In genomic region chr16:33879031-33879430, GRCm38 (mm10) we compare ENCODE assay signal across 15 mouse cellular contexts. TPM values are rescaled to one million over a fixed set of nuclear protein-coding genes. Genes with fewer than 3 reads are reported as not detected.
A peak's percentile ranks its signal among the peaks of the same experiment; 100 is the strongest.
DNase-seq lines count a peak whose midpoint lies in the region; ATAC-seq and TF ChIP-seq lines count a peak whose summit lies in the region.
"Had no signal": no experiment of that assay in that cellular context is flagged by ENCODE, and none has a peak within 500 bp of the region (broad histone marks: within the 10 kb centered on the region; RNA-seq: fewer than 3 reads in every experiment).

No protein-coding gene starts in this region.

- no peak for DNase-seq in kidney, postnatal 25 days
- DNase-seq in ES-CJ7 (ENCODE audit: low read depth, low spot score) = peak; percentile 54
- DNase-seq in cerebellum, postnatal 14 days = no peak
- DNase-seq: adrenal gland, postnatal 25 days; embryo, embryonic 11 days; kidney, adult 2 months; thymus, adult 18-20 months had no signal

- no peak overlapping the region for H3K4me3 ChIP-seq in kidney, embryonic 16.5 days (ENCODE audit: low read length)
- H3K4me3 ChIP-seq in bone marrow macrophage, adult 2 months (ENCODE audit: insufficient read depth, low read length) = no peak overlapping the region
- no peak overlapping the region for H3K4me3 ChIP-seq in stomach, embryonic 14.5 days (ENCODE audit: low read depth, low read length)
- no peak overlapping the region for H3K4me3 ChIP-seq in forebrain, embryonic 13.5 days
- H3K4me3 ChIP-seq: forebrain, embryonic 10.5 days; heart, embryonic 10.5 days; limb, embryonic 13.5 days had no signal

- TF ChIP-seq POLR2A in bone marrow macrophage, adult 2 months (IDR thresholded peaks at IDR 0.05; ENCODE audit: borderline replicate concordance, low read depth, low read length) = no peak

- H3K36me3 ChIP-seq in kidney, embryonic 16.5 days (ENCODE audit: insufficient read depth, low read length) = peaks cover 7% of the 10 kb centered on the region; the same call in 1 of the 2 replicates
- peaks cover 5% of the 10 kb centered on the region; the same call in 1 of the 2 replicates for H3K36me3 ChIP-seq in stomach, embryonic 14.5 days (ENCODE audit: control insufficient read depth, insufficient read depth, low read length)
- H3K36me3 ChIP-seq in forebrain, embryonic 13.5 days (ENCODE audit: poor library complexity, severe bottlenecking) = no peaks in the 10 kb centered on the region

- H3K27me3 ChIP-seq in kidney, embryonic 16.5 days (ENCODE audit: insufficient read depth, low read length) = no peaks in the 10 kb centered on the region
- no peaks in the 10 kb centered on the region for H3K27me3 ChIP-seq in stomach, embryonic 14.5 days (ENCODE audit: control insufficient read depth, insufficient read depth, low read length)
- H3K27me3 ChIP-seq in forebrain, embryonic 13.5 days = no peaks in the 10 kb centered on the region
- H3K27me3 ChIP-seq: limb, embryonic 13.5 days had no signal

- H3K27ac ChIP-seq in kidney, embryonic 16.5 days (ENCODE audit: low read length) = no peak overlapping the region
- peak overlapping the region; percentile 22; the same call in 1 of the 2 replicates for H3K27ac ChIP-seq in bone marrow macrophage, adult 2 months (ENCODE audit: insufficient read depth, low read depth, low read length)
- peak overlapping the region; percentile 79; the same call in 1 of the 2 replicates for H3K27ac ChIP-seq in stomach, embryonic 14.5 days (ENCODE audit: low read length)
- H3K27ac ChIP-seq in forebrain, embryonic 13.5 days = no peak overlapping the region
- H3K27ac ChIP-seq: forebrain, embryonic 10.5 days had no signal

- peaks cover 28% of the 10 kb centered on the region for H3K4me1 ChIP-seq in kidney, embryonic 16.5 days (ENCODE audit: insufficient read depth, low read length)
- H3K4me1 ChIP-seq in bone marrow macrophage, adult 2 months (ENCODE audit: control insufficient read depth, insufficient read depth, low read length) = peaks cover 42% of the 10 kb centered on the region
- H3K4me1 ChIP-seq in stomach, embryonic 14.5 days (ENCODE audit: control insufficient read depth, insufficient read depth, low read length) = peaks cover 33% of the 10 kb centered on the region
- peaks cover 39% of the 10 kb centered on the region for H3K4me1 ChIP-seq in forebrain, embryonic 13.5 days

- no peaks in the 10 kb centered on the region for H3K9me3 ChIP-seq in kidney, embryonic 16.5 days (ENCODE audit: low read length)
- H3K9me3 ChIP-seq in stomach, embryonic 14.5 days (ENCODE audit: control insufficient read depth, low read depth, low read length) = no peaks in the 10 kb centered on the region
- H3K9me3 ChIP-seq in forebrain, embryonic 13.5 days (replicated peaks) = no peaks in the 10 kb centered on the region
- H3K9me3 ChIP-seq: forebrain, embryonic 10.5 days; heart, embryonic 10.5 days; limb, embryonic 13.5 days had no signal

- 45% methylated on average over 6 of the region's 6 CpGs for WGBS in kidney, embryonic 16.5 days
- 49% methylated on average over 6 of the region's 6 CpGs for WGBS in stomach, embryonic 14.5 days
- WGBS in forebrain, embryonic 13.5 days = 76% methylated on average over 6 of the region's 6 CpGs

- peak; percentile 18; the same call in 1 of the 2 replicates for ATAC-seq in kidney, embryonic 16.5 days (ENCODE audit: low FRiP score, low TSS enrichment)
- no peak for ATAC-seq in stomach, embryonic 14.5 days (ENCODE audit: insufficient number of reproducible peaks, insufficient read depth, low FRiP score, low read depth)
- no peak for ATAC-seq in forebrain, embryonic 13.5 days

- H3K4me2 ChIP-seq in kidney, embryonic 16.5 days (replicated peaks; ENCODE audit: low read depth, low read length) = no peak overlapping the region
- no peak overlapping the region for H3K4me2 ChIP-seq in stomach, embryonic 14.5 days (replicated peaks; ENCODE audit: low read depth, low read length)
- H3K4me2 ChIP-seq in forebrain, embryonic 13.5 days = no peak overlapping the region
- H3K4me2 ChIP-seq: limb, embryonic 13.5 days; lung, embryonic 14.5 days had no signal

- no peak overlapping the region for H3K9ac ChIP-seq in kidney, embryonic 16.5 days (replicated peaks; ENCODE audit: low read length)
- H3K9ac ChIP-seq in stomach, embryonic 14.5 days (replicated peaks; ENCODE audit: low read depth, low read length) = no peak overlapping the region
- H3K9ac ChIP-seq in forebrain, embryonic 13.5 days = no peak overlapping the region
- H3K9ac ChIP-seq: limb, embryonic 13.5 days; lung, embryonic 14.5 days had no signal

- no peak for TF ChIP-seq CTCF in bone marrow macrophage, adult 2 months (IDR thresholded peaks at IDR 0.05; ENCODE audit: low read depth, low read length)

RNA-seq across cellular contexts. Expression of gene Itgb5, which starts 49.6 kb away (rescaled TPM):
- 14.1 and 16.8 TPM in 2 replicates for polyA plus RNA-seq in kidney, embryonic 16.5 days (2015; fragmentation: Nextera tagmentation; extraction: Ambion mirVana)
- polyA plus RNA-seq in bone marrow macrophage, adult 2 months (2012; ENCODE audit: insufficient read depth, insufficient read length, missing spikeins) = 211 and 263 TPM in 2 replicates
- 32.5 and 37.2 TPM in 2 replicates for polyA plus RNA-seq in stomach, embryonic 14.5 days (2014; fragmentation: Nextera tagmentation; extraction: Ambion mirVana)
- polyA plus RNA-seq in forebrain, embryonic 13.5 days (2015; fragmentation: Nextera tagmentation; extraction: Ambion mirVana) = 1.8 and 2.5 TPM in 2 replicates

Comparison
In these comparisons a context has a peak if more than half of its experiments do, and no peak if none do; other contexts are left out.
1. H3K27ac ChIP-seq: peak in bone marrow macrophage, adult 2 months (single experiment) and stomach, embryonic 14.5 days (single experiment); none in kidney, embryonic 16.5 days (single experiment) and forebrain, embryonic 13.5 days (single experiment).